Mouse (Mus musculus) myocyte (in vitro differentiated cells): ENCODE measurements at regions not wholly inside any gene's neighbourhood (a gene's known extent, or its start where the extent isn't known, plus 50 kb on each side); places are given as distances from the start of the nearest gene placed in this dataset.
A peak's percentile ranks its signal among the peaks of the same experiment; 100 is the strongest.

ENCODE experiments used
- H3K27me3 ChIP-seq: one replicate; pipeline ENCODE4 v1.6.1; 2011; ENCODE audit not compliant: control insufficient read depth, insufficient read depth, insufficient read length
- H3K36me3 ChIP-seq: one replicate; pipeline ENCODE4 v1.6.1; 2011; ENCODE audit not compliant: control insufficient read depth, insufficient read depth
- H3K4me2 ChIP-seq: one replicate; pipeline ENCODE4 v1.6.1; 2011; ENCODE audit warnings: low read depth, control low read depth
- H3K4me3 ChIP-seq: one replicate; pipeline ENCODE4 v1.5.1; 2011; ENCODE audit warnings: mild to moderate bottlenecking, control low read depth, moderate library complexity
- H3K79me2 ChIP-seq: one replicate; pipeline ENCODE4 v1.6.1; 2011; ENCODE audit not compliant: control insufficient read depth, insufficient read depth
- H3ac ChIP-seq: one replicate; pipeline ENCODE4 v1.6.1; 2011; ENCODE audit not compliant: control insufficient read depth, insufficient read length
- CEBPB ChIP-seq: IDR thresholded peaks from 2 replicates; pipeline ENCODE4 v1.6.1; 2011; ENCODE audit warnings: mild to moderate bottlenecking, moderate library complexity; ENCODE audit not compliant: poor library complexity, insufficient read depth, severe bottlenecking
- E2F4 ChIP-seq: IDR thresholded peaks from one replicate; pipeline ENCODE4 v1.6.1; 2011; ENCODE audit warnings: mild to moderate bottlenecking, control low read depth, moderate library complexity; ENCODE audit not compliant: insufficient read depth
- MAX ChIP-seq: IDR thresholded peaks from one replicate; pipeline ENCODE4 v1.6.1; 2011; ENCODE audit warnings: low read depth, mild to moderate bottlenecking, control low read depth
- MYOD1 ChIP-seq, 3 experiments: IDR thresholded peaks; one replicate each; pipeline ENCODE4 v1.6.1; 2011; ENCODE audit warnings: control low read depth in 2 of 3, low read depth in 2 of 3, mild to moderate bottlenecking in 2 of 3, moderate library complexity in 1 of 3; ENCODE audit not compliant: insufficient read length in 2 of 3, control insufficient read depth in 1 of 3
- MYOG ChIP-seq, 3 experiments: IDR thresholded peaks; one replicate each; pipeline ENCODE4 v1.6.1; 2011; ENCODE audit warnings: control low read depth in 2 of 3, low read depth in 2 of 3, mild to moderate bottlenecking in 2 of 3; ENCODE audit not compliant: insufficient read length in 2 of 3, control insufficient read depth in 1 of 3, insufficient read depth in 1 of 3
- POLR2A ChIP-seq: IDR thresholded peaks from one replicate; pipeline ENCODE4 v1.6.1; 2011; ENCODE audit warnings: low read depth, mild to moderate bottlenecking, control low read depth, moderate library complexity; ENCODE audit not compliant: insufficient read length
- POLR2AphosphoS2 ChIP-seq: IDR thresholded peaks from one replicate; pipeline ENCODE4 v1.6.1; 2011; ENCODE audit warnings: low read depth, control low read depth; ENCODE audit not compliant: insufficient read length
- REST ChIP-seq: IDR thresholded peaks from one replicate; pipeline ENCODE4 v1.6.1; 2011; ENCODE audit warnings: mild to moderate bottlenecking, control low read depth, moderate library complexity; ENCODE audit not compliant: insufficient read depth, insufficient read length
- SRF ChIP-seq: IDR thresholded peaks from one replicate; pipeline ENCODE4 v1.6.1; 2011; ENCODE audit warnings: low read depth; ENCODE audit not compliant: control insufficient read depth, insufficient read length
- TCF12 ChIP-seq: IDR thresholded peaks from one replicate; pipeline ENCODE4 v1.6.1; 2011; ENCODE audit warnings: mild to moderate bottlenecking, control low read depth; ENCODE audit not compliant: poor library complexity, insufficient read depth, severe bottlenecking
- TCF3 ChIP-seq: IDR thresholded peaks from one replicate; pipeline ENCODE4 v1.6.1; 2011; ENCODE audit warnings: low read depth, control low read depth; ENCODE audit not compliant: insufficient read length
- USF1 ChIP-seq: IDR thresholded peaks from one replicate; pipeline ENCODE4 v1.6.1; 2011; ENCODE audit warnings: low read depth, mild to moderate bottlenecking, control low read depth, moderate library complexity

GRCm38 (mm10) chr4:84011941-84012340 is 486.6 kb downstream of the Ccdc171 start:
- TF ChIP-seq POLR2A (no peak), E2F4 (no peak), MAX (no peak), POLR2AphosphoS2 (no peak), MYOG (IDR thresholded peaks at IDR 0.05; ENCODE audit: control insufficient read depth in 1 of 3, insufficient read depth in 1 of 3, insufficient read length in 2 of 3, low read depth in 2 of 3) (no peak), SRF (no peak), TCF3 (no peak), CEBPB (no peak), USF1 (no peak), REST (no peak), MYOD1 (IDR thresholded peaks at IDR 0.05; ENCODE audit: control insufficient read depth in 1 of 3, insufficient read length in 2 of 3, low read depth in 2 of 3) (no peak), TCF12 (no peak)
- no peak overlapping the region for H3K4me3 ChIP-seq
- no peak overlapping the region for H3ac ChIP-seq
- no peak overlapping the region for H3K4me2 ChIP-seq
- no peaks in the 10 kb centered on the region for H3K36me3 ChIP-seq
- H3K79me2 ChIP-seq = no peaks in the 10 kb centered on the region
- H3K27me3 ChIP-seq = no peaks in the 10 kb centered on the region

GRCm38 (mm10) chr4:84015139-84015538 is 489.8 kb downstream of the Ccdc171 start:
- Histone ChIP-seq H3K4me2 (peak overlapping the region; percentile 10), H3K36me3 (no peaks in the 10 kb centered on the region), H3K79me2 (no peaks in the 10 kb centered on the region), H3K4me3 (no peak overlapping the region), H3K27me3 (no peaks in the 10 kb centered on the region), H3ac (no peak overlapping the region)
- TF ChIP-seq E2F4 (no peak), MYOG (IDR thresholded peaks at IDR 0.05; ENCODE audit: control insufficient read depth in 1 of 3, insufficient read depth in 1 of 3, insufficient read length in 2 of 3, low read depth in 2 of 3) (no peak), TCF3 (no peak), TCF12 (no peak), REST (no peak), CEBPB (no peak)

GRCm38 (mm10) chr4:84015552-84016169 is 490.3 kb downstream of the Ccdc171 start:
- no peak for TF ChIP-seq MAX
- no peak for TF ChIP-seq CEBPB
- TF ChIP-seq TCF3 = no peak
- TF ChIP-seq MYOD1 (IDR thresholded peaks at IDR 0.05; ENCODE audit: control insufficient read depth in 1 of 3, insufficient read length in 2 of 3, low read depth in 2 of 3) = no peak
- TF ChIP-seq POLR2A = no peak
- no peak for TF ChIP-seq POLR2AphosphoS2
- TF ChIP-seq MYOG (IDR thresholded peaks at IDR 0.05; ENCODE audit: control insufficient read depth in 1 of 3, insufficient read depth in 1 of 3, insufficient read length in 2 of 3, low read depth in 2 of 3) = no peak
- no peak for TF ChIP-seq REST
- no peak for TF ChIP-seq E2F4
- TF ChIP-seq SRF = no peak
- TF ChIP-seq TCF12 = no peak
- no peak for TF ChIP-seq USF1
- no peaks in the 10 kb centered on the region for H3K79me2 ChIP-seq
- no peak overlapping the region for H3ac ChIP-seq
- no peaks in the 10 kb centered on the region for H3K36me3 ChIP-seq
- no peak overlapping the region for H3K4me3 ChIP-seq
- no peaks in the 10 kb centered on the region for H3K27me3 ChIP-seq
- H3K4me2 ChIP-seq = peak overlapping the region; percentile 52

- peak overlapping the region; percentile 19 for H3K4me2 ChIP-seq
- no peaks in the 10 kb centered on the region for H3K27me3 ChIP-seq
- H3K36me3 ChIP-seq = no peaks in the 10 kb centered on the region
- no peak for TF ChIP-seq TCF12
- no peak overlapping the region for H3K4me3 ChIP-seq
- no peaks in the 10 kb centered on the region for H3K79me2 ChIP-seq
- no peak overlapping the region for H3ac ChIP-seq
Measured at GRCm38 (mm10) chr4:84018135-84018534, 492.8 kb downstream of the Ccdc171 start.

- Histone ChIP-seq H3K27me3 (no peaks in the 10 kb centered on the region), H3K4me3 (no peak overlapping the region), H3K36me3 (no peaks in the 10 kb centered on the region), H3K4me2 (peak overlapping the region; percentile 35), H3ac (no peak overlapping the region), H3K79me2 (no peaks in the 10 kb centered on the region)
- no peak for TF ChIP-seq POLR2A
- no peak for TF ChIP-seq MYOD1 (IDR thresholded peaks at IDR 0.05; ENCODE audit: control insufficient read depth in 1 of 3, insufficient read length in 2 of 3, low read depth in 2 of 3)
- no peak for TF ChIP-seq CEBPB
- TF ChIP-seq TCF12 = no peak
- no peak for TF ChIP-seq USF1
- no peak for TF ChIP-seq REST
- no peak for TF ChIP-seq SRF
- TF ChIP-seq E2F4 = no peak
- TF ChIP-seq POLR2AphosphoS2 = no peak
- no peak for TF ChIP-seq TCF3
- no peak for TF ChIP-seq MYOG (IDR thresholded peaks at IDR 0.05; ENCODE audit: control insufficient read depth in 1 of 3, insufficient read depth in 1 of 3, insufficient read length in 2 of 3, low read depth in 2 of 3)
- TF ChIP-seq MAX = no peak
Measured at GRCm38 (mm10) chr4:84018774-84019173, 493.4 kb downstream of the Ccdc171 start.
